Mouse (Mus musculus) brain, embryonic 14.5 days (tissue): ENCODE measurements around the gene Gimap4. TPM values are rescaled to one million over a fixed set of nuclear protein-coding genes. Genes with fewer than 3 reads are reported as not detected.
"Not testable (repeated sequence)": the region's sequence is repeated elsewhere in the genome, so short reads cannot be mapped to it uniquely, and the experiment has no call there.

Experiments used
- DNase-seq: peaks from one replicate; pipeline ENCODE4 v3.0.0-alpha.2; 2011; ENCODE audit warnings: low read depth
- CTCF ChIP-seq: fragments of 200-500 bp; IDR thresholded peaks from 2 replicates; pipeline ENCODE4 v1.5.1; 2012; ENCODE audit warnings: inconsistent platforms, mild to moderate bottlenecking, moderate library complexity, borderline replicate concordance; ENCODE audit not compliant: insufficient read depth, insufficient read length; ENCODE audit errors: extremely low read depth
- POLR2A ChIP-seq: fragments of 200-500 bp; IDR thresholded peaks from 2 replicates; pipeline ENCODE4 v1.6.1; 2012; ENCODE audit warnings: mild to moderate bottlenecking, inconsistent platforms, borderline replicate concordance; ENCODE audit not compliant: poor library complexity, insufficient read depth, insufficient read length, severe bottlenecking; ENCODE audit errors: extremely low read depth
- polyA plus RNA-seq: library from polyadenylated mRNA; depleted of rRNA; stranded (reverse); fragments of >200 nt; gene quantifications from 2 replicates; pipeline ENCODE4 v1.2.3, GENCODE M21; 2012

Gimap4 gene
- polyA plus RNA-seq, 1 experiment, result 1.6 TPM

DNA sequence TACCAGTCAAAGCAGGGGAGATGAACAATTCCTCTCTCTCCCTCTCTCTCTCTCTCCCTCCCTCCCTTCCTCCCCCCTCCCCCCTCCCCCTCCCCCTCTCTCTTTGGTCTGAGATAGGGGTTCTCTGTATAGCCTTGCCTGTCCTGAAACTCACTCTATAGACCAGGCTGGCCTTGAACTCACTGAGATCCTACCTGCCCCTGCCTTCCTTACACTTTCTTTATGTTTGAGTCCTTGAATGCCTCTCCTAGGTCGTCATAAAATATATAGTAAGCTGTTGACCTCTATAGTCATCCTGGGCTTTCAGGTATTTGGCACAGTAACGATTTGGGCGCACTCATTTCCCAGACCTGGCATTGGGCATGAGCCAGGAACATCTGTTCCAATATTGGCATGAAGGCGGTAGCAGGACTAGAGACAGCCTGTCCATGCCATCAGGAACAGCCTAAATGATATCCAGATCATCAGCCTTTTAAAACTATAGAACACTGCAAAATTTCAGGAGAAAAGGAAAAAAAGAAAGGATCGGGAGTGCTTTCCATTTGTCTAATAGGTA lies 7.4 kb upstream of the Gimap4 start:
- DNase-seq, result no peak
- TF ChIP-seq POLR2A, result no peak

DNA sequence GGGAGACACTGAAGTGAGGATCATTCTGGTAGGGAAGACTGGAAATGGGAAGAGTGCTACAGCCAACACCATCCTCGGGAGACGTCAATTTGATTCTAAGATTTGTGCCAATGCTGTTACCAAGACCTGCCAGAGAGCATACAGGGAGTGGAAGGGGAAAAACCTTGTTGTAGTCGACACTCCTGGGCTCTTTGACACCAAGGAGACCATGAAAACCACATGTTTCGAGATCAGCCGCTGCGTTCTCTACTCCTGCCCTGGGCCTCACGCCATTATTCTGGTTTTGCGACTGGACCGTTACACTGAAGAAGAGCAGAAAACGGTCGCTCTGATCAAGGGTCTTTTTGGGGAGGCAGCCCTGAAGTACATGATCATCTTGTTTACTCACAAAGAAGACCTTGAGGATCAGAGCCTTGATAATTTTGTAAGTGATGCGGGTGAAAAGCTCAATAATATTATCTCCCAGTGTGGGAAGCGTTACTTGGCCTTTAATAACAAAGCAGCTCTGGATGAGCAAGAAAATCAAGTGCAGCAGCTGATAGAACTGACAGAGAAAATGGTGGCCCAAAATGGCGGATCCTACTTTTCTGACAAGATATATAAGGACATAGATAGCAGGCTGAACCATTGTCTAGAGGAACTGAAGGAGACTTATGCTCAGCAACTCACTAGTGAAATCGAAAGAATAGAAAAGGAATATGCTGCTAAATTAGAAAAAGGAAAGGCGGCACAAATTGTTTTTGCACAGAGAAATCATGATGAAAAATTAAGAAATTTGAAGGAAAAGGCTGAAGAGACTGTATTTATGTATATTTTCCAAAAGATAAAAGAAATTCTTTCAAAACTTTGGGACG lies 6.6 kb upstream of the Gimap4 start:
- no peak for TF ChIP-seq CTCF
- no peak for TF ChIP-seq POLR2A
- no peak for DNase-seq

- TF ChIP-seq CTCF, result no peak
- no peak for TF ChIP-seq POLR2A
- no peak for DNase-seq
These were observed 6.0 kb upstream of the Gimap4 start for GRCm38 (mm10) chr6:48678391-48678790.

DNA sequence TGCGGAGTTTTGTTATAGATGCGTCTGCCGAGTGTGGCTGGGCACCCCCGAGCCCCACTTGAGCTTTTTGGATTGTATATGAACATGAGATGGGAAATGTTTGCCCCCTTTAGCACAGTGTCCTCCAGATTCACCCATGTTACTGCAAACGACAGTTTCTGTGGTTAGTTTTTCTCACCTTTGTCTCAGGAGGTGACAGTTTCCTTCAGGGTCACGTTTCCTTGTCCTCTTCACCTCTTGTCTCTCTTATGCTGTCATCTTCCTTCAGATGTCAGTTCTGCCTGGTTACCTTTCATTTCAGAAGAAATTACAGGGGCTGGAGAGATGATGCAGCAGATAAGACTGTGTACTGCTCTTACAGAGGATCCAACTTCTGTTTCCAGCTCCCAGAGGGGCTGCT lies 4.6 kb upstream of the Gimap4 start:
- TF ChIP-seq POLR2A, result no peak
- no peak for TF ChIP-seq CTCF
- no peak for DNase-seq

DNA sequence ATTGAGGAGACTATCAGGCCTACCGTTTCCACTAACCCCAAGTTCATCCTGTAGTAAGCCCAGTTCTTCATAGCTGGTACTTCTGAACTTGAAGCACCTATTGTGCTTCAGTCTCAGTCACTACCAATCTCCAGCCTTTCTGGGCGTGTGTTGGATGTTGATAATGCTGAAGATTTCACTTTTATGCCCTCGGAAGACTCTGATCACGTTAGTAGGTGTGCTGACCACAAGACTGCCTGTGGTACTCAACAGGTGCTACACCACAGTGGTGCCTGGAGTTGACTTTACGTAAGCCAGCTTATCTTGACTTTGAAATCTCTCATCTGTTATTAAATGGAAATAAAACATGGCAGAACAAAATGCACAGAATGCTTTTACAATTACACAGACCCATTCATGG lies 3.9 kb upstream of the Gimap4 start:
- no peak for DNase-seq
- TF ChIP-seq CTCF, result no peak
- TF ChIP-seq POLR2A, result no peak

- no peak for DNase-seq
- TF ChIP-seq CTCF, result no peak
These were observed 2.8 kb upstream of the Gimap4 start for GRCm38 (mm10) chr6:48681472-48682090.

DNA sequence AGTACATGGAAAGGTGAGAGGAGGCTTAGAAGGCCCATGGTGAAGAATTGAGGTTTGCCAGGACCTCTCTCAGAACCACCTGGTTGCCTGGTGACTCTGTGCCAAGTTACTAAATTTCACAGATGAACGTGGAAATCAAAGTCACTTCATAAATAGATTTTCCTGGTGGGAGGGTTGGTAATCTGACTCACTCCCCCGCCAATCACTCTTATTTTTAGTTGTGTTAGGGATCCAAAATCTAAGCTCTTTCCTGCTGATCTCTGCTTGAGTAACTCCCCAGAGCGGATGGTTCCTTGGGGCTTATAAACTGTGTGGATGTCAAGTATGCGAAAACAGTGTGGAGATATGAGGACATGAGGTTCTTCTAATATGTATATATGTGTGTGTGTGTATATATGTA lies 2.1 kb upstream of the Gimap4 start:
- no peak for TF ChIP-seq CTCF
- no peak for TF ChIP-seq POLR2A
- DNase-seq, result no peak

DNA sequence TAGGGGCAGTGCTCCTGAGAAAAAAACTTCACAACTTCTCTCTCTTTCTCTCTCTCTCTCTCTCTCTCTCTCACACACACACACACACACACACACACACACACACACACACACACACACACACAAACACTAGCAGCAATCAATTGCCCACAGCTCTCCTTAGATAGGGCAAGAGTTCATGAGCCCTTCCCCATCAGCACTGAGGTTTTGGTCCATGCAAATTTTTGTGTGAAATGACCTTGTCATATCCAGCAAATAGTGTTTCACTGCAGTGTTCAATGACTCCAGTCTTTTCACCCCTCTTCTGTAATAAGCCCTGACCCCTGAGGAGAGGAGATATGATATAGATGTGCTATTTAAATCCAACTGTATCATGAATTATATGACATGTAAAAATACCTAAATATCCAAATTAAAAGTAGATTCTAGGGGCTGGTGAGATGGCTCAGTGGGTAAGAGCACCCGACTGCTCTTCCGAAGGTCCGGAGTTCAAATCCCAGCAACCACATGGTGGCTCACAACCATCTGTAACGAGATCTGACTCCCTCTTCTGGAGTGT lies 1.0 kb upstream of the Gimap4 start:
- DNase-seq, result not testable (repeated sequence)

- no peak for TF ChIP-seq CTCF
- no peak for TF ChIP-seq POLR2A
These were observed 457 bp downstream of the Gimap4 start for GRCm38 (mm10) chr6:48684806-48685205.

DNA sequence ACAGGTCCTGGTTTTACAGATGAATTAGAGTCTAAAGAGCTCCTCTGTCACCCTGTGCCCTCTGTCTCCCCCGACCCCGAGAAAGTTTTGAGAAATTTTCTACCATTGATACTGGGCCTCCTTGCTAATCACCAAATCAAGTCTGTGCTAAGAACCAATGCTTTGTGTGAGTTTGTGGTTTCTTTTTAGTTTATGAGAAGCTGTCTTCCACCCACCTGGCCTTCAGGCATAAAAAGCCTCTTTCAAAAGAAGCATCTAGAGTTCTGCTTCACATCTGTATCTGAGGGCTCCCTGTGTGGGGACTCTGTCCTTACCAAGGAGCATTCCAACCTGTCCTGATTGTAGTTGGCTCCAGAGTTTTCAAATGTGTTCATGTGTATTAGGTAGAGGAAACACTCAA lies 902 bp downstream of the Gimap4 start:
- DNase-seq, result no peak
- TF ChIP-seq CTCF (no peak), POLR2A (no peak)

More at GRCm38 (mm10) chr6:48684806-48685205, 457 bp downstream of the Gimap4 start:
- DNase-seq, result no peak

DNA sequence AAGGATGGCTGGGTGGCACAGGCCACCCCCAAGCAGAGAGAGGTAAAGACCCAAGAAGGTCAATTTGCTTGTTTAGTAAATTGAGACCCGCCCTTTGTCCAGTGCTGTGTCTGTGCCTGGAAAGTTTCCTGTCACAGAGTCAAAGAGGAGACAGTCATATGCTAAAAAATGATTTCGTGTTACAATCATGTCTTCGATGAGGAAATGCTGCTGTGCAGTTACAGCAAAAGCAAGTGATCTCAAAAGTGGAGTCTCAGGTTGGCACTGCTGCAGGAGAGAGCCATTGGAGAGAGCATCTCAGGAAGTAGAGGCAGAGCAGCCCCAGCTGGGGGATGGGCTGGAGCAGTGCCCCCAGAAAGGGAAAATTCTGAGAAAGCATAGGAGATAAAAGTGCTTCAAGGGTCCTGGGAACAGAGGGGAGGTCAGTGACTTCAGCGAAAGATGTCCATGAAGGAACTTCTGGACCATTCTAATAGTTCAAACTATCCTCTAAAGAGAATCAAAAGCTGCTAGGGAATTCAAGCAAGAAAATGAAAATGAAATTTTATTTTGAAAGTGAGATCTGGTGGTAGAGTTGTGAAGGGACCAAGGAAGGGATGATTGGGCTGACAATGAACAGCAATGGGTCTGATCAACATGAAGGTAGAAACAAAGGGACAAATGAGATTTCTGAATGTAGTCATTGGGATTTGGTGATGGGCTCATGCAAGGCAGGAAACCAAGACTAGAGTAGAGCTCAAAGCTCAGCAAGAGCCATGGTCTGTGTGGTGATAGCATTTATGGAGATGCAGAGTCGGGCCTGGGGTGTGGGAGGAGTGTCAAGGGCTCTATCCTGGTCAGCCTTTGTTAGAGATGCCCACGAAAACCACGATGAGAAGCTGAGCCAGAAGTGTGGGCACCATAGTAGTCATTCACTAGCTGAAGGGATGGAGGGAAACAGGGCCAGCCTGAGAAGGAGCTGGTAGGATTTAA lies 1.6 kb downstream of the Gimap4 start:
- no peak for DNase-seq
- TF ChIP-seq POLR2A (no peak), CTCF (no peak)
